Mouse (Mus musculus) kidney, adult 2 months (tissue): ENCODE measurements around the gene Ewsr1. TPM values are rescaled to one million over a fixed set of nuclear protein-coding genes. Genes with fewer than 3 reads are reported as not detected.

Source experiments
- DNase-seq: peaks from one replicate; pipeline ENCODE4 v3.0.0; 2021
- H3K27ac ChIP-seq: fragments of 200-500 bp; 2 replicates; pipeline ENCODE4 v1.5.1; 2012; ENCODE audit warnings: low read depth, low read length, control low read depth, inconsistent platforms; ENCODE audit not compliant: insufficient read depth
- H3K27me3 ChIP-seq: fragments of 200-500 bp; replicated peaks from 2 replicates; pipeline ENCODE4 v1.6.1; 2012; ENCODE audit warnings: mild to moderate bottlenecking, moderate library complexity, low read length, inconsistent platforms; ENCODE audit not compliant: control insufficient read depth, insufficient read depth
- H3K36me3 ChIP-seq: fragments of 200-500 bp; 2 replicates; pipeline ENCODE4 v1.6.1; 2012; ENCODE audit warnings: mild to moderate bottlenecking, moderate library complexity, low read length, inconsistent platforms; ENCODE audit not compliant: control insufficient read depth, insufficient read depth
- H3K4me1 ChIP-seq: fragments of 200-500 bp; 2 replicates; pipeline ENCODE4 v1.6.1; 2011; ENCODE audit warnings: low read length; ENCODE audit not compliant: control insufficient read depth, insufficient read depth
- H3K4me3 ChIP-seq: fragments of 200-500 bp; 2 replicates; pipeline ENCODE4 v1.5.1; 2011; ENCODE audit warnings: mild to moderate bottlenecking, low read depth, low read length, control low read depth; ENCODE audit not compliant: insufficient read depth
- CTCF ChIP-seq: fragments of 200-500 bp; conservative IDR thresholded peaks from 2 replicates; pipeline ENCODE4 v1.5.1; 2011; ENCODE audit warnings: low read depth, mild to moderate bottlenecking, control low read depth, low read length, moderate library complexity, mixed read lengths; ENCODE audit not compliant: insufficient read depth, insufficient read length
- POLR2A ChIP-seq: fragments of 200-500 bp; IDR thresholded peaks from one replicate; pipeline ENCODE4 v1.6.1; 2011; ENCODE audit warnings: low read depth, low read length, control low read depth
- WGBS: fragments of 180-500 bp; shearing (Covaris S2); methylation state at CpG from one replicate; pipeline ENCODE4 v1.1.7; 2018; 5-methylcytosine and 5-hydroxymethylcytosine counted together
- polyA plus RNA-seq: library from polyadenylated mRNA; depleted of rRNA; stranded (reverse); fragments of >200 nt; gene quantifications from 2 replicates; pipeline ENCODE4 v1.2.3, GENCODE M21; 2012

Ewsr1 gene
- polyA plus RNA-seq, 1 experiment: 218 TPM

- no peaks in the 10 kb centered on the region for H3K36me3 ChIP-seq
- no peaks in the 10 kb centered on the region for H3K4me1 ChIP-seq
- H3K27ac ChIP-seq: no peak overlapping the region
- no peak for TF ChIP-seq CTCF
- TF ChIP-seq POLR2A: no peak
- no peaks in the 10 kb centered on the region for H3K27me3 ChIP-seq
- H3K4me3 ChIP-seq: no peak overlapping the region
- WGBS: 86% methylated on average over 10 of the region's 10 CpGs
- no peak for DNase-seq
Observed at GRCm38 (mm10) chr11:5051629-5052028, 47.4 kb downstream of the Ewsr1 start.

- Histone ChIP-seq H3K27ac (no peak overlapping the region), H3K4me1 (no peaks in the 10 kb centered on the region), H3K4me3 (no peak overlapping the region), H3K36me3 (no peaks in the 10 kb centered on the region), H3K27me3 (no peaks in the 10 kb centered on the region)
- 49% methylated on average over 12 of the region's 12 CpGs for WGBS
- TF ChIP-seq CTCF: no peak
- no peak for TF ChIP-seq POLR2A
- no peak for DNase-seq
Observed at GRCm38 (mm10) chr11:5046321-5046926, 52.6 kb downstream of the Ewsr1 start.

DNA sequence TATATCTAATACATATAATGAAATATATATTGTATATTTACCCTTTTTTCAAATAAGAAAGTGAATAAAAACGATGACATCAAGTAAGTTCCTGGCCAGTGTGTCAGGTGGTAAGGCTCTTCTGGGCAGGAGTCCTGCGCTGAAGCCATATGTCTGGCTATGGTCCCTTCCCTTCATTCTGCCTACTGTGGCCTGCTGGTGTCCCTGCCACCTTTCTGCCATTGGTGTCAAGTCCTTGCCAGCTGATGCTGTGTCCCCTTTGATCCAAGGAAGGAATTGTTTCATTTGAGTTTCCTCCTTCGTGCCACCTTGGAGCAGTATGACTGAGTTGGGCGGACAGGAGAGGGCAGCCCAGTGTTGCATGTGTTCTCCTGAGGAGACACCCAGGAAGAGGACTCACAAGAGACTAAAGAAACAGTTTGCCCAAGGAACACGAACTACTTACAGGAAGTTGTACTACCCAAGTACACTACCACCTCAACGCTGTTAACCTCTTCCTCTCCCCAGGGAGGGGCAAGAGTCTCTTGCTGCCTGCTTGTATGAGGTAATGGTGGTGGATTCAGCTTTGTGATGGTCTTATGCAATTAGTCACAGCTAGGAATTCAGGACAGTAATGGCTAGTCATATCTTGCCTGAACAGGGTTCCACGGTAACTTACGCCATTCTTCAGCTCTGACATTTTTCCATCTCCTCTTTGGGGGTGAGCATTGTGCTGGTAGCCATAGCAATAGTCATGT is 56.3 kb downstream of the Ewsr1 start:
- H3K27ac ChIP-seq: no peak overlapping the region

DNA sequence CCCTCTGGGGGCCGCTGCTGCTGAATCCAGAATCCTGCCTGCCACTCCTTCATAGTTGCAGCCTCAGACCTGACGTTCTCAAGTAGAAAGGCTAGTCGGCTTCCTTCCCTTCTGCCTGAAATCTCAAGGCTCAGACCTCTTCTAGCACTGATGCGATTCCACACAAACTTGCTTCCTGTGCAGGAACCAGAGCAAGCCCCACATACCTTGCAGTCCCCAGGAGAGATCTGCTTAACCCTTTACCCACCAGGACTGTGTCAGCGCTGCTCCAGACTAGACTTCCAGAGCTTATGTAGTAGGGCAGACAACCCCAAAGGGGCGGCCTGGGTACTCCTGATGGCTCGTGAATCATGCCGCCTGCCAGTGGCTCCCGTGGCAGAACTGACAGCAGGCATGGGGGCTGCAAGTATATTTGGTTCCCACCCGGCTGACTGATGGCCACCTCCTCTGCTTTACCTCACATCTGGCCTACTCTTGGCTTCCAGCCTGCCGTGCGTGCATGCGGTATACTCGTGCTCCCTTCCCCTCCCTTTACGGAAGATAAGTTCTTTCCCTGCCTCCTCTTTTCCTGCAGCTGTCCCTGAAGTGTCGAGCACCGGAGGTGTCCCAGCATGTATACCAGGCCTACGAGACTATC is 57.8 kb downstream of the Ewsr1 start:
- no peaks in the 10 kb centered on the region; the same call in 1 of the 2 replicates for H3K36me3 ChIP-seq
- no peak for DNase-seq
- no peak overlapping the region for H3K4me3 ChIP-seq
- no peak overlapping the region for H3K27ac ChIP-seq
- 70% methylated on average over 18 of the region's 18 CpGs for WGBS
- TF ChIP-seq POLR2A: no peak
- no peak for TF ChIP-seq CTCF
- H3K27me3 ChIP-seq: no peaks in the 10 kb centered on the region
- H3K4me1 ChIP-seq: no peaks in the 10 kb centered on the region

More for the DNA sequence above, 56.3 kb downstream of the Ewsr1 start:
- TF ChIP-seq CTCF: no peak
- TF ChIP-seq POLR2A: no peak
- no peaks in the 10 kb centered on the region for H3K27me3 ChIP-seq
- no peaks in the 10 kb centered on the region for H3K4me1 ChIP-seq
- WGBS: 83% methylated on average over 8 of the region's 8 CpGs
- no peak overlapping the region for H3K4me3 ChIP-seq
- DNase-seq: no peak
- H3K36me3 ChIP-seq: no peaks in the 10 kb centered on the region; the same call in 1 of the 2 replicates

DNA sequence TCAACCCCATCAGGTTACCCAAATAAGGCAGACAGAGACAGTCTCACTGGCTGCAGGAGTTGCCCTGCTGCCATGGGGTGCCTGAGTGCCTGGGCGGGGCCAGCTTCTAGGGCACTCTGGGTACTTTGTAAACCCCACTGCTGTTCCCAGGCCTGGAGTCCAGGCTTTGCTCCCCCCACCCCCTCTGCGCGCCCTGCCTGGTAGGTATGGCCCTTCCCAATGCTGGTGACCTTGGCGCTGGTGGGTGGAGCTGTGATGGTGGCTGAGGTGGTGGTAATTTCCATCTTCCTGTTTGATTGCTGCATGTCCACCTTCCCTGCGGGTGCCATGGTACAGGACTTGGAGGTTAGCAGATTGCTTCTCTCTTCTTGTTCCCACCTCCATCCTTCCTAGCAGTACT is 58.5 kb downstream of the Ewsr1 start:
- WGBS: 96% methylated on average over 5 of the region's 5 CpGs
- no peak overlapping the region for H3K27ac ChIP-seq
- no peaks in the 10 kb centered on the region; the same call in 1 of the 2 replicates for H3K36me3 ChIP-seq
- TF ChIP-seq POLR2A (no peak), CTCF (no peak)
- H3K4me1 ChIP-seq: no peaks in the 10 kb centered on the region
- H3K27me3 ChIP-seq: no peaks in the 10 kb centered on the region
- no peak overlapping the region for H3K4me3 ChIP-seq
- DNase-seq: no peak

DNA sequence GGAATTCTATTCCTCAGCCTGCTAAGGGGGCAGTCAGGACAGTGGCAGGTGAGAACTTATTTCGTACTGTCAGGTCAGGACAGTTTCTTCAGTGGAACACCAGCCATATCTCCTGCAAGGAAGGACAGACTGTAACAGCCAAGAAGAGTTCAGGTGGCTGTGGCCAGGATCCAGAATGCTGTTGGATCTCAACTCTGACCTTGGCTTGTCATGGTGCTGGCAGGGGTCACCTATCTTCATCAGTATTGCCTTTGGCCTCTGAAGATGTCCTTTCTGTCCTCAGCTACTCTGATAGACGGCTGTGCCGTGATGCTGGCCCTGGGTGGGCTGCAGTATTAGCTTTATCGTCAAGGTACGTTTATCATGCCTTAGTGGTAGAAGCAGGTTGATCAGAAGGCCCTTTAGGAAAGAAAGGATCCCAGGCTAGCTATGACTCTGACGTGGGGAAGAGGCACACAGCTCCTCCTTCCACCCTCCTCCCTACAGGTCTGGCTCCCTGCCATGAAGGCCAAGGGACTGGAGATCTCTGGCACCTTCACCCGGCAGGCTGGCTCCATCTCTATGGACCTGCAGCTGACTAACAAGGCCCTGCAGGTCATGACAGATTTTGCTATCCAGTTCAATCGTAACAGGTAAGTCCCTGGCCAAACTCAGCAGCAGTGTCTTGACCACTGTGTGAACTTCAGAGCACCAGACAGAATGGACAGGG is 61.8 kb downstream of the Ewsr1 start:
- H3K36me3 ChIP-seq: no peaks in the 10 kb centered on the region; the same call in 1 of the 2 replicates
- no peak overlapping the region for H3K4me3 ChIP-seq
- DNase-seq: peak; percentile 67

GRCm38 (mm10) chr11:5035421-5035820 is 63.6 kb downstream of the Ewsr1 start:
- TF ChIP-seq POLR2A: no peak
- TF ChIP-seq CTCF: no peak

More for the DNA sequence above, 61.8 kb downstream of the Ewsr1 start:
- no peaks in the 10 kb centered on the region for H3K4me1 ChIP-seq
- TF ChIP-seq POLR2A: no peak
- no peak for TF ChIP-seq CTCF
- no peaks in the 10 kb centered on the region for H3K27me3 ChIP-seq
- H3K27ac ChIP-seq: no peak overlapping the region
- 72% methylated on average over 8 of the region's 8 CpGs for WGBS

More at GRCm38 (mm10) chr11:5035421-5035820, 63.6 kb downstream of the Ewsr1 start:
- H3K27ac ChIP-seq: no peak overlapping the region
- WGBS: 77% methylated on average over 4 of the region's 4 CpGs
- H3K4me1 ChIP-seq: no peaks in the 10 kb centered on the region
- no peaks in the 10 kb centered on the region for H3K27me3 ChIP-seq
- DNase-seq: no peak
- no peak overlapping the region for H3K4me3 ChIP-seq
- peaks cover 2% of the 10 kb centered on the region; the same call in 1 of the 2 replicates for H3K36me3 ChIP-seq
